Comparison of ENCODE assay signal across 8 mouse cellular contexts in the genomic region with DNA sequence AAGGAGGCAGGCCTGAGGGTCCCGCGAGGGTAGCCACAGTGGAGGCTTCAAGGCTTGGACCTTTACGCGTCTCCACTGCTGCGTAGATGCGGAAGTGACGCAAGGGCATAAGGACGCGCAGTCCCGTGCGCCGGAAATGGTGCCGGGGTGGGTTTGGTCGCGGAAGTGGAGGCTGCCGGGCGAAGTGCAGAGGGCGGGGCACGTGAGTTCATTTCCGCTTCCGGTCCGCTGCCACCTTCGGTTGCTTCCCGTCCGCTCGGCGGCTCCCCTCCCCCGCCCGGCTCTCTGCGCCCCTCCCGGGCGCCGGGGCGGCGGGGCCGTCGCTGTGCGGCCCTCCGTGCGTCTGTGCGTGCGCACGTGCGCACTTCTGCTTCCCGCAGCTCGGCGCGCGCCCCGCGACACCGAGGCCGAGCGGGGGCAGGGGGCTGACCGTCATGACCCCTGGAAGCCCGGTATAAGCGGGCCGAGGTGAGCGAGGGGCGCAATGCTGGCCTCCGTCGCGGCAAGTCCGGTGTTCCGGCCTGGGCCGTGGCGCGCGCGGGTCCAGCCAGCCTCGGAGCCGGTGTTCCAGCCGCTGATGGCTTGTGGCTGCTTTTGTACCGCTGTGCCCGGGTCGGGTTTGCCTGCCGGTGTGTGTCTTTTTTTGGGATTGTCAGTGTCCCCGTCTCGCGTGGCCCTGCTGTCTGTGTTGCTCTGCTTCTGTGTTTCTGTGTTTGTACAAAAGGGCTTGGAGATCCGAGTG. TPM values are rescaled to one million over a fixed set of nuclear protein-coding genes. Genes with fewer than 3 reads are reported as not detected.
A peak's percentile ranks its signal among the peaks of the same experiment; 100 is the strongest.
DNase-seq lines count a peak whose midpoint lies in the region; ATAC-seq lines count a peak whose summit lies in the region.

A gene (plus strand): TSS at position 226 of the 742 bp plus-strand sequence.

- H3K4me1 ChIP-seq in hindbrain, embryonic 13.5 days (replicated peaks) = peaks cover 40% of the 10 kb centered on the region

- peak within 1 kb of the TSS; percentile 93 for H3K27ac ChIP-seq in hindbrain, embryonic 13.5 days

- WGBS in hindbrain, embryonic 13.5 days = under 1% methylated on average over 81 of the region's 81 CpGs

- H3K4me3 ChIP-seq in hindbrain, embryonic 13.5 days = peak within 1 kb of the TSS; percentile 99

- ATAC-seq in hindbrain, embryonic 13.5 days (ENCODE audit: low FRiP score) = peak; percentile 96

- peak within 1 kb of the TSS; percentile 93 for H3K4me2 ChIP-seq in hindbrain, embryonic 13.5 days

- peak; percentile 96 for DNase-seq in NIH3T3 (ENCODE audit: low read depth)
- DNase-seq in cerebellum, postnatal 10 days = peak; percentile 98 to 99
- DNase-seq in frontal cortex, postnatal 14 days (ENCODE audit: low spot score in 2 of 2) = peak; percentile 93 to 97
- DNase-seq in layer of hippocampus, postnatal 25 days (ENCODE audit: extremely low spot score in 1 of 2, low spot score in 1 of 2) = peak; percentile 94 to 96
- peak; percentile 97 for DNase-seq in lung, postnatal 25 days (ENCODE audit: low spot score)
- DNase-seq in retina, embryonic 14.5 days (ENCODE audit: low spot score) = peak; percentile 95
- DNase-seq in thymus, postnatal 4 days = peak; percentile 97

- H3K27me3 ChIP-seq in hindbrain, embryonic 13.5 days = no peaks in the 10 kb centered on the region

- peak within 1 kb of the TSS; percentile 98 for H3K9ac ChIP-seq in hindbrain, embryonic 13.5 days

- H3K36me3 ChIP-seq in hindbrain, embryonic 13.5 days = peaks cover 50% of the 10 kb centered on the region

- H3K9me3 ChIP-seq in hindbrain, embryonic 13.5 days = no peaks in the 10 kb centered on the region

RNA-seq across cellular contexts. Expression of the gene that starts here (rescaled TPM):
- 83.8 and 85.6 TPM in 2 replicates for polyA plus RNA-seq in hindbrain, embryonic 13.5 days (2015; fragmentation: Nextera tagmentation; extraction: Ambion mirVana)
- 100 to 1,000 TPM; 520 to 560 TPM for total RNA-seq in layer of hippocampus, postnatal 25 days (2021)

Comparison
In these comparisons a context has a peak if more than half of its experiments do, and no peak if none do; other contexts are left out.
1. Peak in every context shown above with its lines: DNase-seq, ATAC-seq, H3K4me3 ChIP-seq and H3K27ac ChIP-seq.